Mouse (Mus musculus) macrophage (primary cell): Measurements from ENCODE around the gene Dazap2. TPM values are rescaled to one million over a fixed set of nuclear protein-coding genes. Genes with fewer than 3 reads are reported as not detected.
A peak's percentile ranks its signal among the peaks of the same experiment; 100 is the strongest.
"Not testable (repeated sequence)": the region's sequence is repeated elsewhere in the genome, so short reads cannot be mapped to it uniquely, and the experiment has no call there.

Source experiments
- H3K27ac ChIP-seq: fragments of 350-480 bp; formaldehyde crosslinking; 2 replicates; pipeline ENCODE4 v1.9.0; 2021
- H3K36me3 ChIP-seq: fragments of 350-480 bp; formaldehyde crosslinking; 2 replicates; pipeline ENCODE4 v1.9.0; 2021; ENCODE audit errors: inconsistent target
- H3K4me3 ChIP-seq: fragments of 350-480 bp; formaldehyde crosslinking; 2 replicates; pipeline ENCODE4 v1.9.0; 2021; ENCODE audit errors: inconsistent target
- H3K79me2 ChIP-seq: fragments of 350-480 bp; formaldehyde crosslinking; 2 replicates; pipeline ENCODE4 v1.9.0; 2021; ENCODE audit errors: inconsistent target
- WGBS: methylation state at CpG from one replicate; pipeline ENCODE4 v1.1.7; 2026; ENCODE audit warnings: inconsistent platforms; ENCODE audit not compliant: missing documents; 5-methylcytosine and 5-hydroxymethylcytosine counted together
- polyA plus RNA-seq: library from polyadenylated mRNA; stranded (reverse); fragments of 250-400 nt; gene quantifications from 3 replicates; pipeline ENCODE4 v1.2.4, GENCODE M21; 2018; ENCODE audit warnings: inconsistent platforms

Dazap2 gene
- polyA plus RNA-seq, 1 experiment from 2014 or later = 447 TPM

DNA sequence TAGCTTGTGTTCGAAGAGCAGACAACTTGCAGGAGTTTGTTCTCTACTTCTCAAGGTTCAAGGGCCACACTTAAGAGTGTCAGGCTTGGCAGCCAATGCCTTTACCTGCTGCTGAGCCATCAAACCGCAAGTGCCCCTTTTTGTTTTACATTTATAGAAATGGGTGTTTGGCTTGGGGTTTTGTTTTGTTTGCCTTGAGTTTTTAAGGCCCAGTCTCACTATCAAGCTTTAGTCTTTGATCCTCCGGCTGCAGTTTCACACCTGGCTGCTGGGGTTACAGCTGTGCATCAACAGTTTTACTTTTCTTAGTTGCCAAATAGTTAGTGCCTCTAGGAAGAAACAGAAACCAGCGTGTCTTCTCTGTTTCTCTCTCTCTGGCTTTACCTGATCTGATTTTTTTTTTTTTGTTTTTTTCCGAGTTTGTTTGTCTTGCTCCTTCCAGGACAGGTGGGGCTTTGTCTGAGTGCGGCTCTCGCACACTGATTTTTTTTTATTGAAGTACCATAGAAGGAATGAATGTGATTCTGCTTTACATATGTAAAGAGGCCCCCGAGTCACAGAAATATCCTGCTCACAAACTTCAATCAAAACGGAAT, 16.8 kb upstream of the Dazap2 start:
- Histone ChIP-seq H3K36me3 (no peaks in the 10 kb centered on the region), H3K27ac (no peak overlapping the region), H3K4me3 (peak overlapping the region; percentile 55), H3K79me2 (no peaks in the 10 kb centered on the region)
- 32% methylated on average over 9 of the region's 9 CpGs for WGBS

DNA sequence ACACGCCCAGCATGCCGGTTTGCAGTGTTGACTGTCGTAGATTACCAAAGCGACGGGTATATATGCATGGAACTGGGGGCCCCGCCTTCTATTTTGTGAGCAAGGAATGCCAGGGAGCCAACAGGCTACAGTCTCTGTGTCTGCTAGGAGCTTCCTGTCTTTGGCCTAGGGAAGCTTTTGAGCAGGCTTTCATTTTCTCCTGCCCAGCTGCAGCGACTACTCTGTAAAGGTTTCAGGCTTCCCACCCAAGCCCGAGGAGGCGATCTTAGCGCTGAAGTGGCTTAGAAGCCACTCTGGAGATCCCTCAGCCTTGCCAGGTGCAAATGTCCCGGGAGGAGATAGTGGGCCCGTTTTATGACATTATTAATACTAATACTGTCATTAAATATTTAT, 16.3 kb upstream of the Dazap2 start:
- Histone ChIP-seq H3K27ac (peak overlapping the region; percentile 45), H3K36me3 (no peaks in the 10 kb centered on the region), H3K4me3 (peak overlapping the region; percentile 55), H3K79me2 (no peaks in the 10 kb centered on the region)
- 4% methylated on average over 11 of the region's 12 CpGs for WGBS

DNA sequence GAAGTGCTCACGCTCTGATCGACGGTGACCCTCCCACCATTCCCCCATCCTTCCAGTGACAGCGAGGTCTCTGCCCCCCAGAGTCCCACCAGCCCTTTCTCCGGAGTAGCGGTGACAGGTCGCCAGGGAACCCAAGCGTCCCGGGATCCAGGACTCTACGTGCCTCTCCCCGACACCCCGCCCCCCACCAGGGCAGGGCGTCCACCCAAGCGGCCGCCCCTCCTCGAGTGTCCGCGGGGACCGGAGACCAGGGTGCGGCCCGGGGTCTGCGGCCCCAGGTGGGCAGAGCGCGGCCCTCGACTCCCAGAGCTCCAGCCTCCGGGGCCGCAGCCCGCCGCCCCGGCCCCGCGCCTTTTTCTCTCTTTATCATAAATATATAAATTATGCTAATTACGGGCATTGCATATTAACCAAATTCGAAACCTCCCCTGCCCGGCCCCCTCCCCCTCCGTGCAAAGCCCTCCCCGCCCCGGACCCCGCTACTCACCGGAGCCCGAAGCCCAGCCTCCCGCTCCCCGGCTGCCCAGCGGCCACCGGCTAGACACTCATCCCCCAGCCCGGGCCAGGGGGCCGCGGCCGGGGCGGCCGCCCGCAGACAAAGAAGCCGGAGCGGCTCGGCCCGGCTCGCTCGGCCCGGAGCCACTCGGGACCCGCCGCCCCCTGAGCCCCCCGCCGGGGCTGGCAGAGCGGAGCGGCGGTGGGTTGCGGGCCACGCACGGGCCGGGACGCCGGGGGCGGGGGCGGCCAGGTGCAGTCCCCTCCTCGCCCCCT, 15.7 kb upstream of the Dazap2 start, which contains the start of gene Pou6f1:
Pou6f1 (minus strand) TSS at position 709 of the 771 bp plus-strand sequence.
- WGBS = under 1% methylated on average over 49 of the region's 76 CpGs
- H3K4me3 ChIP-seq = peak within 1 kb of the TSS; percentile 55
- H3K36me3 ChIP-seq = no peaks in the 10 kb centered on the region
- H3K79me2 ChIP-seq = no peaks in the 10 kb centered on the region
- H3K27ac ChIP-seq = peak within 1 kb of the TSS; percentile 45

DNA sequence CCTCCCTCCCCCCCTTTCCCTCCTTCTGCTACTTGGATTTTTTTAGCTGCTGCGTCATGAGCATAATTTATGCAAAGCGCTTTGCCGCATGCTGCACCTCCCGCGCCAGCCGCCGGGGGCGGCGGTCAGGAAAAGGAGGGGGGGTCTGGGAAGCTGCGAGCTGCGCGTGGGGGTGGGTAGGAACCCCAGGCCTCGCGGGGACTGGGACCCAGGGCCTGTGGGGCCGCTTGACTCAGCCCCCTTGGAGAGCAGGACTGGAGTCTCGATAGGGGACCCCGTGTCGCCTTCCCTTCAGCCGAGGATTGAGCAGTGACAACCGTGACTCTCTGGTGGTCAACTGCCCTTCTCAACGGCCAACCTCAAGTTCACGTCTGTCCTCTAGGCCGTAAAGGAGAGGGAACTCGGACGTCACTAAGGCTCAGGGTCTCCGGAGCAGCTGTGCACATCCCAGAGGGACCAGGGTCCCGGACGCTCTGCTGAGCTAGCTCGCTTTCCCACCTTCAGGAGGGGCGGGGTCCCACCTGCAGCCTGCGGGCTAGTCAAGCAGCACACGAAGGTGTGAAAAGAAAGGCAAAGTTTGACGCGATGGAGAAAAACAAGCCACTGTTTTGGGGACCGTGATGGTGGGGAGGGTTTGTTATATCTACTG, 15.0 kb upstream of the Dazap2 start:
- Histone ChIP-seq H3K4me3 (peak overlapping the region; percentile 11; the same call in 1 of the 2 replicates), H3K79me2 (no peaks in the 10 kb centered on the region), H3K36me3 (no peaks in the 10 kb centered on the region), H3K27ac (no peak overlapping the region)
- WGBS = 7% methylated on average over 35 of the region's 35 CpGs

DNA sequence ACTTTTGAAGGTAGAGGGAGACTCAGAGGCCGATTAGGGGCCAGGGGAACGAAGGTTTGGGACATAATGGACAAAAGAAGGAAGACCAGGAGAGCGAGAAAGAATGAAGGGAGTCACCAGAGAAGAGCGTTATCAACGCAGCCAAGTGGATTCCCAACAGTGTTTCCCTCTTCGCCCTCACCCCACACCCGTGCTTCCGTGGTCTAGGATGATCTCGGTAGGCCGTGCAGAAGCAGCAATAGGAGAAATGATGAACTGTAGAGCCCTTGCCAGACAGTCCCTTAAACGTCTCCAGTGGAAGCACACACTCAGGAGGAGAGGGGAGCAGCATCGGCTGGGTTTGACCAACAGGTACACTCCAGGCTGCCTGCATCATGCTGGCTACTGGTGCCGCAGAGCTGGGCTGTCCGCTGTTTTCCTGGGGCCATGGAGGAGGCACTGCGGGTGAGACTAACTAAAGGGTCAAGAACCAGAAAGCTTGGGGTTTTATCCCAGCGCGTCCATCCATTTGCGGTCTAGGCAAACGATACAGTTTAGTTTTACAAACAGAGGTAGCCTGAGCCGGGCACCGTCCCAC, 14.4 kb upstream of the Dazap2 start:
- Histone ChIP-seq H3K4me3 (no peak overlapping the region), H3K27ac (no peak overlapping the region), H3K79me2 (no peaks in the 10 kb centered on the region), H3K36me3 (no peaks in the 10 kb centered on the region)
- WGBS = 65% methylated on average over 21 of the region's 21 CpGs

DNA sequence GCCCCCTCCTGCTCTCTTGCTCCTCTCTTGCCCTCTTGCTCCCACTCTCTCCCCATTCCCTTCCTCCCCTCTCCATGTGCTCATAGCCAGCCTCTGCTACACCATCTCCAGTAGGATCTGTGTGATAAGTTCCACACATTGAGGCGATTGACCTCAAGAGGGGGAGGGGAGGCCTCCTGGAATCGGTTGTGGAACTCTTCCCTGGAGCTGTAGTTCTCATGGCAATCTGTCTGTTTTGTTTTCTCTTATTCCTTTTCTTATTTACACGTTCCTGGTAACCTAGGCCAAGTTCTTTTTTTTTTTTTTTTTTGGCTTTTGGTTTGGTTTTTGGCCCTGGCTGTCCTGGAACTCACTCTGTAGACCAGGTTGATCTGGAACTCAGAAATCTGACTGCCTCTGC, 13.5 kb upstream of the Dazap2 start:
- H3K36me3 ChIP-seq = no peaks in the 10 kb centered on the region
- no peak overlapping the region for H3K27ac ChIP-seq
- no peaks in the 10 kb centered on the region for H3K79me2 ChIP-seq
- WGBS = 92% methylated on average over 3 of the region's 3 CpGs
- no peak overlapping the region for H3K4me3 ChIP-seq

DNA sequence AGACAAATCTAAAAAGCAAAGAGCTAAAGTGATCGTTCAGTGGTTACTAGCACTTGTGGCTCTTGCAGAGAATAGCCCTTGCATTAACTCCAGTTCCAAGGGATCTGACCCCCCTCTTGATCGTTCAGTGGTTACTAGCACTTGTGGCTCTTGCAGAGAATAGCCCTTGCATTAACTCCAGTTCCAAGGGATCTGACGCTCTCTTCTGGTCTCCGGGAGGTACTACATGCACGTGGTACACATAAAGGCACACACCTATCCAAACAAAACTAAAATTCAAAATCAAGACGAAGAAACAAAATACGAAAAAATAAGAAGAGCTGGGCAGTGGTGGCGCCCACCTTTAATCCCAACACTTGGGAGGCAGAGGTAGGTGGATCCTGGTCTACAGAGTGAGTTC, 8.5 kb upstream of the Dazap2 start:
- H3K36me3 ChIP-seq, H3K79me2 ChIP-seq, H3K27ac ChIP-seq, H3K4me3 ChIP-seq: not testable (repeated sequence)
- WGBS = 94% methylated on average over 8 of the region's 8 CpGs

DNA sequence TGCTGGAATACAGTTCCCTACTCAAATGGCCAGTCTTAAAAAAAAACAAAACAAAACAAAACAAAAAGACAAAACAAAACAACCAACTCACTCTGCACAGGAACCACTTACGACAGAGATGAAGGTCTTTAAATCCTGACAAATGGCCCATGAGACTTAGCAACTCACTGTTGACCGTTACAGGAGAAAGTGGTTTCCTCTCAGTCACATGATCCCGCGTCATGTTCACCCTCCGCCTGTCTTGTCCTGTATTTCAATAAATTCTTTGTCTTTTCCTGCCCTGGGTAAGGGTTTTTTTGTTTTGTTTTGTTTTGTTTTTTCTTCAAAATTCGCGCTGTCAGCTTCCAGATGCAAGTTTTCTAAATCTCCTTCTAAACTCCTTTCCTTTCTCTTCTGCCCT, 3.2 kb upstream of the Dazap2 start:
- peaks cover 10% of the 10 kb centered on the region for H3K79me2 ChIP-seq
- H3K36me3 ChIP-seq = no peaks in the 10 kb centered on the region
- WGBS = 35% methylated on average over 7 of the region's 7 CpGs
- H3K27ac ChIP-seq = no peak overlapping the region
- H3K4me3 ChIP-seq = no peak overlapping the region

DNA sequence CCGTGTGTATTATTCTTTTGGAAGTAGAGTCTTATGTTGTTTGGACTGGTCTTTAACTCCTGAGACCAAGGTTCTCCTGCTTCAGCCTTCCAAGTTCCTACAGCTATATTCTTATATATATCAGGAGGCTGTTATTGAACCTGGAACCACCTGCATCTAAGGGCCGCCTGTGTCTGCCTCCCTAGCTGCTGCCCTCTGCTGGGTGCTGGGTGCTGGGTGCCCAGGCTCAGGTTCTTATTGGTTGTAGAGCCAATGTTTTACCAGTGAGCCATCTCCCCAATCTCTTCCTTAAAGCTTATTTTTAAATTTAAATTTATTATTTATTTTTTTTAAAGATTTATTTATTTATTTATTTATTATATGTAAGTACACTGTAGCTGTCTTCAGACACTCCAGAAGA, 2.7 kb upstream of the Dazap2 start:
- Histone ChIP-seq H3K27ac (no peak overlapping the region), H3K36me3 (no peaks in the 10 kb centered on the region), H3K4me3 (no peak overlapping the region), H3K79me2 (peaks cover 15% of the 10 kb centered on the region)
- 89% methylated on average over 2 of the region's 2 CpGs for WGBS

DNA sequence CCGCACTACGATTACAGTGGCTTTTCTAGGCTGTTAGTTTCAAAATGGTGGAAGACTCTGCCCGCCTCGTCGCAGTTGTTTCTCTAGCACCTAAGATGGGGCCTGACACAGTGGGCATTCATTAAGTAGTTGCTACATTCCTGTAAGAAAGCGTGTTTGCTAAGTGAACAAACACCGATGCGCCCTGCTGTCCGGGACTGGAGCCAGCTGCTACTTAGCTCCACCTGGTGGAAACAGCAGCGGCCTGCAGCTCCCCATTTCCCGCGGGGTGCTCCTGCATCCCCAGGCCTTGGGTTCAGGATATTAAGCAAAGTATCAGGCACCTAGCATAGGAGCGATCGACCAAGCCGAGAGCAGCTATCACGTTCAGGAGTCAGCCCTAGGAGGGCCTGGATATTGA, 1.6 kb upstream of the Dazap2 start:
- 14% methylated on average over 16 of the region's 16 CpGs for WGBS
- Histone ChIP-seq H3K27ac (no peak overlapping the region), H3K79me2 (peaks cover 27% of the 10 kb centered on the region), H3K36me3 (peaks cover 11% of the 10 kb centered on the region; the same call in 1 of the 2 replicates), H3K4me3 (no peak overlapping the region)

DNA sequence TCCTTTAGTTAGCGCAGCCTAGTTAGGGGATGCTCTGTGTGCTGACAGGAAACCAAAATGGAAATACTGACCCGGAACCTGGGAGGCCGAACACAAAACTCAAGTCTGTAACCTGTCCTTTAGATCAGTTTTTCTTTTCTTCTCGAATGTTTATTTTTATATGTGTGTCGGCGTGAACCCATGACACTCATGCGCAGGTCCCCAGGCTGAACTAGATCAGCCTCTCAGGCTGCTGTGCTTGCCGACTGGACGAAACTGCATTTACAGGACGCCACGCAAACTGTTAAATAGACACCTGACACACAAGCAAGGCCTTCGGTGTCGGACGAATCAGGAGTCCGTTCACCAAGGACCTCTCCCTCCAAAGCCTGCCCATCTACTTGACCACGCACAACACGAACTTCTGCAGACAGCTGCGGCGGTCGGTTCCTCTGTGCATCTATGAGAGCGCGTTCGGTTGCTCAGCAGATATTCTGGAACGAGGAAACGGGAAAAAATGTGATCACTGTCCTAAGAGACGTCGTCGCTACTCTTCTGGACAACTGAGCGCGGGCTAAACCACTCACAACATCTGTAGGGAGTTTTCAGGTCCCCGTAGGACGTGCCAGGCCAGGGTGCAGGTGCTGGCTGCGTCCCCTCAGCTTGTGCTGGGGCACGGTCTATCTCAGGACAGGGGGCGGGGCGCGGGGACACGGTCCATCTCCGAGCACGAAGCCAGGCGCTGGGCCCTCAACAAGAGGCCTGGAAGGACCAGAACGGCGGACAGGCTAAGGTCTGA, 742 bp upstream of the Dazap2 start:
- peak overlapping the region; percentile 80 for H3K27ac ChIP-seq
- H3K4me3 ChIP-seq = peak overlapping the region; percentile 41
- 18% methylated on average over 43 of the region's 43 CpGs for WGBS
- peaks cover 20% of the 10 kb centered on the region; the same call in 1 of the 2 replicates for H3K36me3 ChIP-seq
- peaks cover 35% of the 10 kb centered on the region for H3K79me2 ChIP-seq

DNA sequence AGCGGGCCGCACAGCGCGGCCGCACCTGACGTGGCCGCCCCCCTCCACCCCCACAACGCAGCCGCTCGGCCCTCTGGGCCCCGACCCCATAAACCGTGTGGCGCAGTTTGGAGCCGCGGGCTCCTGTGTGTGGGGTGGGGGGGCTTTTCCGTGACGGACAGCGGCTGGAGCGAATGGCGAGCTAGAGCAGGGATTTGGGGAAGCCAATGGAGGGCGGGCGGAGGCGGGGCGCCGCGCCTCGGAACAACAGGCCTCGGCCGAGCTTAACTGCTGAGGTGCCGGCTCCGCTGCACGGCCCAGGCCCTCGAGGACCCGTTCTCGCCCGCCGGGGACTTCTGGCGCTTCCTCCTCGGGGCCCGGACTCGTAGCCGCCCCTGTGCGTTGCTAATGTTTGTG, 674 bp downstream of the Dazap2 start:
- H3K27ac ChIP-seq = peak overlapping the region; percentile 78
- H3K4me3 ChIP-seq = peak overlapping the region; percentile 90
- 0% methylated on average over 41 of the region's 43 CpGs for WGBS
- H3K36me3 ChIP-seq = peaks cover 31% of the 10 kb centered on the region; the same call in 1 of the 2 replicates
- peaks cover 40% of the 10 kb centered on the region for H3K79me2 ChIP-seq

DNA sequence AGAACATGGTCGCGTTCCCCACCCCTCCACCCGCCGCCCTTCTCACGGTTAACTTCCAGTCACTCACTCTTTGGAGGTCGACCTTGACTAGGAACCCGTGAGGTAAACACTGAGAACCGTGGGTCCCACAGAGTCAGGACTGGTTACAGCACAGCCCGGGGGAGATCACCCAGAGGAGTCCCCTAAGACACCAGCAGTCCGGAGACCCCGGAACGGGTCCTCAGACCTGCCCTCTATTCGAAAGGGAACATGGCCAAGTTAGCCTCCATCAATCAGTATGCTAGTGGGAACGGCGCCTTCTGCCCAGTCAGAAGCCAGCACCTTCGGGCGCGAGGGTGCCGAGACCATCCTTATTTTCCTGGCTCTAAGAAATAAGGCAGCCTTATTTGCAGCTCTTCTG, 1.1 kb downstream of the Dazap2 start:
- H3K4me3 ChIP-seq = peak overlapping the region; percentile 90
- peak overlapping the region; percentile 78 for H3K27ac ChIP-seq
- peaks cover 40% of the 10 kb centered on the region for H3K79me2 ChIP-seq
- WGBS = under 1% methylated on average over 19 of the region's 19 CpGs
- peaks cover 31% of the 10 kb centered on the region; the same call in 1 of the 2 replicates for H3K36me3 ChIP-seq

DNA sequence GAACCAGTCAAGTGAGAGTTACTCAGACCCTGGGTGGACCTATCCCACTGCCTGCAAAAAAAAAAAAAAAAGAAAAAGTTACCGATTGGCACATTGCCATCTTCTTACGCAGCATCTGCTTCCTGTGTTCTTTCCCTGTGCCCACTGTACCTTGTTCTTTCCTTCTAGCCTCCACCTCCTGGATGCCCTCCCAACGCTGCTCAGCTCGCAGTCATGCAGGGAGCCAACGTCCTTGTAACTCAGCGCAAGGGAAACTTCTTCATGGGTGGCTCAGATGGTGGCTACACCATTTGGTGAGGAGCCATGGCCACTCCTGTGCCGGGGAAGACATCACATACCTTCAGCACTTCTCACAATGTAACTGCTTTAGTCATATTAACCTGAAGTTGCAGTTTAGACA, 4.1 kb downstream of the Dazap2 start:
- H3K36me3 ChIP-seq = peaks cover 31% of the 10 kb centered on the region; the same call in 1 of the 2 replicates
- no peak overlapping the region for H3K27ac ChIP-seq
- no peak overlapping the region for H3K4me3 ChIP-seq
- H3K79me2 ChIP-seq = peaks cover 47% of the 10 kb centered on the region
- 50% methylated on average over 7 of the region's 7 CpGs for WGBS
